23 mouse cellular contexts compared by ENCODE assay signal in the genomic region with DNA sequence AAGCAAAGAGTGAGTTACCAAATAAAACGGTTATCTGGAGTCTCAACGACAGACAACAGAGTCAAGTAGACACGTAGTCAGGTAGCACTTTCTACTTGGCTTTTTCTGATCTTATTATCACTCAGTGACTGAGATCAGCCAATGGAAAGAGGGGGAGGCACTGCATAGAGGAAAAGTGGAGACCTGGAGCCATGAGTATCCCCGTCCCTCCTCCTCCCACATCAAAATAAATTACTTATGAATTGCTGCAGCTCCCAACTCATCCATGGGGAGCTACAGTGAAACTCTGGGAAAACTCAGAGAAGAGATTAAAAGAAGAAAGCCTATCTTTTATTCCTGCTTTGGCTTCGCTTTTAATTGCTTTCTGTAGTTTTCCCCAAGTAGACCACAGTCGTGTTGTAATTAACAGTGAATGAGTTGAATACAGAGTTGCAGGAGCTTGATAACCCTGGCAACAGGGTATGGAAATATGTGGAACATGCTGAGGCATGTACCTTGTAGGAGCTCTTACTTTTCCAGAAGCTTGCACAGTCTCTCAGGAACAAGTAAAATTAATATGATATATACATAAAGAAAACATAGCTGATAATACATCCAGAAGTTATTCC. TPM values are rescaled to one million over a fixed set of nuclear protein-coding genes. Genes with fewer than 3 reads are reported as not detected.
DNase-seq lines count a peak whose midpoint lies in the region; ATAC-seq lines count a peak whose summit lies in the region.
"Had no signal": no experiment of that assay in that cellular context is flagged by ENCODE, and none has a peak within 500 bp of the region (broad histone marks: within the 10 kb centered on the region; RNA-seq: fewer than 3 reads in every experiment).

No protein-coding gene starts in this region.

- no peak overlapping the region for H3K9ac ChIP-seq in hindbrain, embryonic 12.5 days
- H3K9ac ChIP-seq in hindbrain, embryonic 13.5 days = no peak overlapping the region
- H3K9ac ChIP-seq in neural tube, embryonic 12.5 days = no peak overlapping the region
- no peak overlapping the region for H3K9ac ChIP-seq in hindbrain, embryonic 16.5 days (ENCODE audit: low read depth, low read length)
- H3K9ac ChIP-seq: embryonic facial prominence, embryonic 15.5 days; heart, embryonic 13.5 days; kidney, embryonic 15.5 days; limb, embryonic 13.5 days; liver, embryonic 13.5 days; lung, embryonic 14.5 days; stomach, embryonic 15.5 days had no signal

- H3K27ac ChIP-seq in hindbrain, embryonic 12.5 days = no peak overlapping the region
- no peak overlapping the region for H3K27ac ChIP-seq in hindbrain, embryonic 13.5 days
- no peak overlapping the region for H3K27ac ChIP-seq in neural tube, embryonic 12.5 days
- H3K27ac ChIP-seq in hindbrain, embryonic 16.5 days (ENCODE audit: low read depth, low read length) = no peak overlapping the region
- H3K27ac ChIP-seq: embryonic facial prominence, embryonic 15.5 days; heart, embryonic 13.5 days; kidney, embryonic 15.5 days; limb, embryonic 13.5 days; liver, embryonic 13.5 days; stomach, embryonic 15.5 days had no signal

- peak; percentile 19; the same call in 1 of the 2 replicates for ATAC-seq in hindbrain, embryonic 12.5 days (ENCODE audit: low FRiP score)
- ATAC-seq in hindbrain, embryonic 13.5 days (ENCODE audit: low FRiP score) = no peak
- 0 out of 2 replicates have a peak, but pooled peaks have one; percentile 7 for ATAC-seq in neural tube, embryonic 12.5 days (ENCODE audit: low FRiP score, low read depth)
- peak; percentile 74 for ATAC-seq in hindbrain, embryonic 16.5 days

- H3K27me3 ChIP-seq in hindbrain, embryonic 12.5 days = no peaks in the 10 kb centered on the region
- no peaks in the 10 kb centered on the region for H3K27me3 ChIP-seq in hindbrain, embryonic 13.5 days
- H3K27me3 ChIP-seq in neural tube, embryonic 12.5 days (replicated peaks) = no peaks in the 10 kb centered on the region
- H3K27me3 ChIP-seq in hindbrain, embryonic 16.5 days (replicated peaks; ENCODE audit: control insufficient read depth, insufficient read depth, low read length) = no peaks in the 10 kb centered on the region
- H3K27me3 ChIP-seq: embryonic facial prominence, embryonic 15.5 days; heart, embryonic 13.5 days; kidney, embryonic 15.5 days; limb, embryonic 13.5 days; liver, embryonic 13.5 days; megakaryocyte, embryonic 14.5 days; stomach, embryonic 15.5 days had no signal

- H3K4me3 ChIP-seq in hindbrain, embryonic 12.5 days = no peak overlapping the region
- no peak overlapping the region for H3K4me3 ChIP-seq in hindbrain, embryonic 13.5 days
- H3K4me3 ChIP-seq in neural tube, embryonic 12.5 days = no peak overlapping the region
- H3K4me3 ChIP-seq in hindbrain, embryonic 16.5 days (ENCODE audit: low read length) = no peak overlapping the region
- H3K4me3 ChIP-seq: embryonic facial prominence, embryonic 15.5 days; heart, embryonic 13.5 days; kidney, embryonic 15.5 days; limb, embryonic 13.5 days; liver, embryonic 13.5 days; megakaryocyte, embryonic 14.5 days; stomach, embryonic 15.5 days had no signal

- no peaks in the 10 kb centered on the region for H3K9me3 ChIP-seq in hindbrain, embryonic 12.5 days (replicated peaks)
- no peaks in the 10 kb centered on the region for H3K9me3 ChIP-seq in hindbrain, embryonic 13.5 days
- H3K9me3 ChIP-seq in neural tube, embryonic 12.5 days = no peaks in the 10 kb centered on the region
- H3K9me3 ChIP-seq in hindbrain, embryonic 16.5 days (ENCODE audit: control insufficient read depth, low read length) = no peaks in the 10 kb centered on the region
- H3K9me3 ChIP-seq: embryonic facial prominence, embryonic 15.5 days; heart, embryonic 13.5 days; kidney, embryonic 15.5 days; limb, embryonic 13.5 days; liver, embryonic 13.5 days; stomach, embryonic 15.5 days had no signal

- no peaks in the 10 kb centered on the region for H3K36me3 ChIP-seq in hindbrain, embryonic 12.5 days
- H3K36me3 ChIP-seq in hindbrain, embryonic 13.5 days = no peaks in the 10 kb centered on the region
- H3K36me3 ChIP-seq in neural tube, embryonic 12.5 days = no peaks in the 10 kb centered on the region
- H3K36me3 ChIP-seq in hindbrain, embryonic 16.5 days (ENCODE audit: control insufficient read depth, insufficient read depth, low read length) = no peaks in the 10 kb centered on the region
- H3K36me3 ChIP-seq: embryonic facial prominence, embryonic 15.5 days; heart, embryonic 13.5 days; kidney, embryonic 15.5 days; limb, embryonic 13.5 days; liver, embryonic 13.5 days; stomach, embryonic 15.5 days had no signal

- H3K4me2 ChIP-seq in hindbrain, embryonic 12.5 days (replicated peaks) = no peak overlapping the region
- H3K4me2 ChIP-seq in hindbrain, embryonic 13.5 days = no peak overlapping the region
- no peak overlapping the region for H3K4me2 ChIP-seq in neural tube, embryonic 12.5 days (replicated peaks)
- H3K4me2 ChIP-seq in hindbrain, embryonic 16.5 days (ENCODE audit: low read length) = peak overlapping the region; percentile 19; the same call in 1 of the 2 replicates
- H3K4me2 ChIP-seq: embryonic facial prominence, embryonic 15.5 days; heart, embryonic 13.5 days; kidney, embryonic 15.5 days; limb, embryonic 13.5 days; liver, embryonic 13.5 days; lung, embryonic 14.5 days; stomach, embryonic 15.5 days had no signal

- 41% methylated on average over 6 of the region's 6 CpGs for WGBS in hindbrain, embryonic 12.5 days
- 36% methylated on average over 6 of the region's 6 CpGs for WGBS in hindbrain, embryonic 13.5 days
- WGBS in neural tube, embryonic 12.5 days = 39% methylated on average over 6 of the region's 6 CpGs
- 20% methylated on average over 6 of the region's 6 CpGs for WGBS in hindbrain, embryonic 16.5 days

- no peak for DNase-seq in neural tube, embryonic 10.5 days (ENCODE audit: extremely low spot score, low spot score)
- DNase-seq in embryo, embryonic 10 days (ENCODE audit: low spot score) = no peak
- DNase-seq in frontal cortex, postnatal 10 days (ENCODE audit: low spot score in 2 of 2) = no peak
- DNase-seq: adrenal gland, postnatal 10 days; cerebellum, adult 9-10 months; gastrocnemius, postnatal 25 days; heart, adult 18-20 months; heart, postnatal 14 days; kidney, adult 11 months; layer of hippocampus, postnatal 36 days; liver, embryonic 13.5 days; lung, embryonic 14.5 days; thymus, postnatal 25 days had no signal

- H3K4me1 ChIP-seq in hindbrain, embryonic 12.5 days = peaks cover 6% of the 10 kb centered on the region; the same call in 1 of the 2 replicates
- peaks cover 11% of the 10 kb centered on the region for H3K4me1 ChIP-seq in hindbrain, embryonic 13.5 days (replicated peaks)
- H3K4me1 ChIP-seq in neural tube, embryonic 12.5 days = no peaks in the 10 kb centered on the region
- H3K4me1 ChIP-seq in hindbrain, embryonic 16.5 days (ENCODE audit: control insufficient read depth, insufficient read depth, low read depth, low read length) = peaks cover 8% of the 10 kb centered on the region
- H3K4me1 ChIP-seq: embryonic facial prominence, embryonic 15.5 days; heart, embryonic 13.5 days; kidney, embryonic 15.5 days; limb, embryonic 13.5 days; liver, embryonic 13.5 days; megakaryocyte, embryonic 14.5 days; stomach, embryonic 15.5 days had no signal

RNA-seq across cellular contexts. Expression of gene Epha4, which starts 17.8 kb away (rescaled TPM):
- polyA plus RNA-seq in hindbrain, embryonic 12.5 days (2016; fragmentation: Nextera tagmentation; extraction: Ambion mirVana) = 34.5 and 37.0 TPM in 2 replicates
- 37.3 and 39.1 TPM in 2 replicates for polyA plus RNA-seq in hindbrain, embryonic 13.5 days (2015; fragmentation: Nextera tagmentation; extraction: Ambion mirVana)
- polyA plus RNA-seq in neural tube, embryonic 12.5 days (2016; fragmentation: Nextera tagmentation; extraction: Ambion mirVana) = 27.9 and 31.6 TPM in 2 replicates
- 37.7 and 40.8 TPM in 2 replicates for polyA plus RNA-seq in hindbrain, embryonic 16.5 days (2015; fragmentation: Nextera tagmentation; extraction: Ambion mirVana)
